Mouse (Mus musculus) liver, embryonic 14.5 days (tissue): ENCODE data around the gene Cnrip1.

Experiments
- CTCF ChIP-seq: IDR thresholded peaks from 2 replicates; pipeline ENCODE4 v1.5.1; 2016; ENCODE audit warnings: antibody characterized with exemption, low read depth, control low read depth
- EP300 ChIP-seq: IDR thresholded peaks from 2 replicates; pipeline ENCODE4 v1.6.1; 2016; ENCODE audit warnings: antibody characterized with exemption, low read depth

- TF ChIP-seq CTCF = no peak
- no peak for TF ChIP-seq EP300
Observed at GRCm38 (mm10) chr11:17083866-17084265, 32.5 kb downstream of the Cnrip1 start.
